Mouse (Mus musculus) liver, embryonic 11.5 days (tissue): Measurements from ENCODE around the gene Pigm. TPM values are rescaled to one million over a fixed set of nuclear protein-coding genes. Genes with fewer than 3 reads are reported as not detected.

Source experiments
- ATAC-seq: fragments of 200-750 bp; cut with Nextera tagmentation; replicated peaks from 2 replicates; pipeline ENCODE4 v1.8.0; 2017; ENCODE audit warnings: moderate number of reproducible peaks, mild to moderate bottlenecking, moderate TSS enrichment, moderate library complexity; ENCODE audit not compliant: low FRiP score
- DNase-seq: peaks from one replicate; pipeline ENCODE4 v3.0.0-alpha.2; 2017; ENCODE audit warnings: low spot score
- H3K27ac ChIP-seq: fragments of 300-500 bp; sonication (generic); 2 replicates; pipeline ENCODE4 v1.5.1; 2014; ENCODE audit warnings: mild to moderate bottlenecking, low read depth, low read length, control low read depth
- H3K27me3 ChIP-seq: fragments of 300-500 bp; sonication (generic); replicated peaks from 2 replicates; pipeline ENCODE4 v1.6.1; 2014; ENCODE audit warnings: low read length, mixed read lengths; ENCODE audit not compliant: control insufficient read depth, insufficient read depth
- H3K36me3 ChIP-seq: fragments of 300-500 bp; sonication (generic); 2 replicates; pipeline ENCODE4 v1.6.1; 2014; ENCODE audit warnings: mild to moderate bottlenecking, low read length, moderate library complexity, mixed read lengths; ENCODE audit not compliant: control insufficient read depth, insufficient read depth
- H3K4me1 ChIP-seq: fragments of 300-500 bp; sonication (generic); replicated peaks from 2 replicates; pipeline ENCODE4 v1.6.1; 2014; ENCODE audit warnings: low read length, mixed read lengths; ENCODE audit not compliant: control insufficient read depth, insufficient read depth
- H3K4me2 ChIP-seq: fragments of 300-500 bp; sonication (generic); 2 replicates; pipeline ENCODE4 v1.6.1; 2014; ENCODE audit warnings: mild to moderate bottlenecking, control low read depth, moderate library complexity
- H3K4me3 ChIP-seq: fragments of 300-500 bp; sonication (generic); 2 replicates; pipeline ENCODE4 v1.5.1; 2014; ENCODE audit warnings: low read depth, low read length, control low read depth
- H3K9ac ChIP-seq: fragments of 300-500 bp; sonication (generic); 2 replicates; pipeline ENCODE4 v1.6.1; 2014; ENCODE audit warnings: low read depth, low read length, control low read depth
- H3K9me3 ChIP-seq: fragments of 300-500 bp; sonication (generic); 2 replicates; pipeline ENCODE4 v1.6.1; 2016; ENCODE audit warnings: low read length, inconsistent platforms, mixed read lengths; ENCODE audit not compliant: control insufficient read depth
- WGBS: fragments of 180-500 bp; shearing (Covaris S2); extraction: QIAGEN DNeasy Blood & Tissue Kit; methylation state at CpG from one replicate; pipeline ENCODE4 v1.1.7; 2014; 5-methylcytosine and 5-hydroxymethylcytosine counted together
- polyA plus RNA-seq: library from polyadenylated mRNA; unstranded; fragments of >200 nt; fragmentation: Nextera tagmentation; extraction: Ambion mirVana; gene quantifications from 2 replicates; pipeline ENCODE4 v1.2.1, GENCODE M21; 2014

Pigm gene
- polyA plus RNA-seq, 1 experiment from 2014 or later: 7.7 TPM

DNA sequence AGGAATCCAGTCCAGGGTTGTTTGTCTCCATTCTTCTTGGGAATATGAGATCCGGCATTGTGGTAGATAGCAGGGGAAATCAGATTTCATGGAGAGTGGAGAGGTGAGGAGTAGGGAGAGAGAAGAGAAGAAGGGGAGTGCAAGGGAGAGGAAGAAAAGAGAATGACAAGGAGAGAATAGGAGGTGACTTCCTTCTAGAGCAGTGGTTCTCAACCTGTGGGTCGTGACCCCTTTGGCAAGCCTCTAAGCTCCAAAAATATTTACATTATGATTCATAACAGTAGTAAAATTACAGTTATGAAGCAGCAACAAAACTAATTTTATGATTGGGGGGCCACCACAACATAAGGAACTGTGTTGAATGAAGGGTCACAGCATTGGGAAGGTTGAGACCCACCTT, 43.4 kb upstream of the Pigm start:
- Histone ChIP-seq H3K4me2 (no peak overlapping the region), H3K27me3 (peaks cover 60% of the 10 kb centered on the region), H3K9me3 (no peaks in the 10 kb centered on the region), H3K4me1 (no peaks in the 10 kb centered on the region), H3K4me3 (no peak overlapping the region), H3K9ac (no peak overlapping the region), H3K36me3 (no peaks in the 10 kb centered on the region), H3K27ac (no peak overlapping the region)
- ATAC-seq (no peak), DNase-seq (no peak)
- 69% methylated on average over 2 of the region's 2 CpGs for WGBS

- Histone ChIP-seq H3K27ac (no peak overlapping the region), H3K4me2 (no peak overlapping the region), H3K9me3 (no peaks in the 10 kb centered on the region), H3K4me3 (no peak overlapping the region), H3K9ac (no peak overlapping the region), H3K36me3 (no peaks in the 10 kb centered on the region), H3K4me1 (no peaks in the 10 kb centered on the region), H3K27me3 (peaks cover 58% of the 10 kb centered on the region)
- DNase-seq (no peak), ATAC-seq (no peak)
- 21% methylated on average over 3 of the region's 3 CpGs for WGBS
These were observed 42.8 kb upstream of the Pigm start for GRCm38 (mm10) chr1:172333512-172333911.

GRCm38 (mm10) chr1:172335804-172336203, 40.5 kb upstream of the Pigm start:
- Histone ChIP-seq H3K9ac (no peak overlapping the region), H3K4me3 (no peak overlapping the region), H3K27ac (no peak overlapping the region), H3K36me3 (no peaks in the 10 kb centered on the region), H3K9me3 (no peaks in the 10 kb centered on the region), H3K4me2 (no peak overlapping the region), H3K4me1 (no peaks in the 10 kb centered on the region), H3K27me3 (peaks cover 54% of the 10 kb centered on the region)
- WGBS: 50% methylated on average over 15 of the region's 15 CpGs
- ATAC-seq (no peak), DNase-seq (no peak)

GRCm38 (mm10) chr1:172337411-172338185, 38.7 kb upstream of the Pigm start:
- DNase-seq (no peak), ATAC-seq (no peak)
- H3K27me3 ChIP-seq: peaks cover 64% of the 10 kb centered on the region
- H3K4me1 ChIP-seq: peaks cover 6% of the 10 kb centered on the region; the same call in 1 of the 2 replicates
- no peak overlapping the region for H3K9ac ChIP-seq
- H3K9me3 ChIP-seq: no peaks in the 10 kb centered on the region
- H3K4me3 ChIP-seq: no peak overlapping the region
- no peak overlapping the region for H3K27ac ChIP-seq
- no peak overlapping the region for H3K4me2 ChIP-seq
- H3K36me3 ChIP-seq: no peaks in the 10 kb centered on the region
- 30% methylated on average over 2 of the region's 2 CpGs for WGBS

DNA sequence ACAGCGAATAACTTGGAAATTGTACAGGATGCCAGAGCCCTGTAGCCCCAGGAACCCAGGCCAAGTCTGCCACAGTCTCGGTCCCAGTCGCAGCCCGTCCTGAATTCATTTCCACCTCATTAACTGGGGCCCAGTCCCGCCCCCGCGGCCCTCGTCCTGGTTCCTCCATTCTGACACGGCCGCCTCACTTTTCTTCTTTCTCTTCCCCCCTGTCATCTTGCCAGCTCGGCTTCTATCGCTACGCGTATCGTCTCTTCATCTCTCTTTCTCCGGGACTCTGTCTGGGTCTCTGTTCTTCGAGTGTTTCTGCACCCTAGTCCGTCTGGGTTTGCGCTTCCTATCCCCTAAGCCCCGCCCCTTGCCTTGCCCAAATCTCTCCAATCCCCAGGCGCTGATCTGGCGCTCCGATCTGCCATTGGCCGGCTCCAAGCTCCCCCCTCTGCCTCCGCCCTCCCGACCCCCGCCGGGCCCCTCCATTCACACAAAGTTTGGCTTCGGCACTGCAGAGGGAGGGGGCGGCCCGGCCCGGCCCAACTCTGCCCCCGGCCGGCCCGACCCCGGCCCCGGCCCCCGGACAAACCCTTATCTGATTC, 35.5 kb upstream of the Pigm start, which contains the start of gene Kcnj10:
Gene Kcnj10 (plus strand): TSS at position 482 of the 593 bp plus-strand sequence.
- no peaks in the 10 kb centered on the region for H3K9me3 ChIP-seq
- H3K4me1 ChIP-seq: peaks cover 6% of the 10 kb centered on the region; the same call in 1 of the 2 replicates
- DNase-seq (peak; percentile 67), ATAC-seq (peak; percentile 86)
- peak within 1 kb of the TSS; percentile 48 for H3K4me3 ChIP-seq
- H3K36me3 ChIP-seq: no peaks in the 10 kb centered on the region
- 3% methylated on average over 38 of the region's 38 CpGs for WGBS
- no peak within 1 kb of the TSS for H3K27ac ChIP-seq
- H3K9ac ChIP-seq: no peak within 1 kb of the TSS
- peak within 1 kb of the TSS; percentile 76 for H3K4me2 ChIP-seq
- H3K27me3 ChIP-seq: peaks cover 57% of the 10 kb centered on the region

DNA sequence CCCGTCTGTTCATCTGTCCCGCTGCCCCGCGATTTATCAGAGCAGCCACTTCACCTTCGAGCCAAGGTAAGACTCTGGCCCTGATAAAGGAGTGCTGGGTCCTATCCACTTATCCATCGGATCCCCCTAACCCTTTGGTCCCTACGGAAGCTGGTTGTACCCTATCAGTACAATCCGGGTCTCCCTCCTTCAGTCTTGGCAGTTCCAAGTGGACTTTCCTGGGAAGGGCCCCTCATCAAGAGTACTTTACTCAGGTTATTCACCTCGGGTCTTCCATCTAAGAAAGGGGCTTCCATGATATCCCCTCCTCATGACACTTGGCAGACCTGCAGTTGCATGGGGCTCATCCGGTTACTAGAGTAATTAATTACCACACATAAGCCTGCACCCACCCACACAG, 35.0 kb upstream of the Pigm start:
- ATAC-seq (no peak), DNase-seq (no peak)
- Histone ChIP-seq H3K27me3 (peaks cover 57% of the 10 kb centered on the region), H3K4me3 (peak overlapping the region; percentile 48), H3K27ac (no peak overlapping the region), H3K9ac (no peak overlapping the region), H3K4me2 (peak overlapping the region; percentile 76), H3K4me1 (peaks cover 6% of the 10 kb centered on the region; the same call in 1 of the 2 replicates), H3K9me3 (no peaks in the 10 kb centered on the region), H3K36me3 (no peaks in the 10 kb centered on the region)
- 16% methylated on average over 10 of the region's 10 CpGs for WGBS

DNA sequence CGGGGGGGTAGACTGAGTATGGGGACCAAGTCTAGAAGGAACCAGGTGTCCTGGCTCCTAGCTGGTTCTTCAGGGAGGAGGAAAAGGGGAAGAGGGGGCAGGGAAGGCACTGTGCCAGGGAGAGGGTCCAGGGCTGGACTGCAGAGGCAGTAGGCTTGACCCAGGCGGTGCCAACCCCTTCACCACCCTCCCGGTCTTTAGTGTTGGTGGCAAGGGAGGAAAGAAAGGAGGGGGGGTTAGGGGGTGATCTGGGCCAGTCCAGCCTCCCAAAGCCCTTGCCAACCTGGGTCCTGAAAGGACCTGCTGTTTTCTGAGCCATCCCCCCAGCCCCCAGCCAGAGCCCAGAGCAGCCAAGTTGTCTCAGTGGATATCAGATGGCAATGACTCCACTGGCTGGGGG, 33.6 kb upstream of the Pigm start:
- no peak overlapping the region for H3K27ac ChIP-seq
- H3K9me3 ChIP-seq: no peaks in the 10 kb centered on the region
- ATAC-seq: no peak
- H3K36me3 ChIP-seq: no peaks in the 10 kb centered on the region
- H3K4me1 ChIP-seq: peaks cover 6% of the 10 kb centered on the region; the same call in 1 of the 2 replicates
- no peak overlapping the region for H3K4me2 ChIP-seq
- DNase-seq: no peak
- WGBS: 72% methylated on average over 3 of the region's 3 CpGs
- H3K9ac ChIP-seq: no peak overlapping the region
- H3K27me3 ChIP-seq: peaks cover 50% of the 10 kb centered on the region
- no peak overlapping the region for H3K4me3 ChIP-seq

GRCm38 (mm10) chr1:172343914-172344313, 32.4 kb upstream of the Pigm start:
- Histone ChIP-seq H3K4me1 (peaks cover 6% of the 10 kb centered on the region; the same call in 1 of the 2 replicates), H3K27me3 (peaks cover 42% of the 10 kb centered on the region), H3K4me3 (no peak overlapping the region), H3K27ac (no peak overlapping the region), H3K9me3 (no peaks in the 10 kb centered on the region), H3K36me3 (no peaks in the 10 kb centered on the region), H3K4me2 (no peak overlapping the region), H3K9ac (no peak overlapping the region)
- WGBS: 48% methylated on average over 3 of the region's 3 CpGs
- no peak for ATAC-seq
- DNase-seq: no peak
